Mouse (Mus musculus): ENCODE results near the gene Xylb.
"Not testable (repeated sequence)": the region's sequence is repeated elsewhere in the genome, so short reads cannot be mapped to it uniquely, and the experiment has no call there.

The Xylb gene

GRCm38 (mm10) chr9:119340909-119341816 is 16.0 kb upstream of the Xylb start, which contains the start of gene Myd88:
Gene Myd88, minus strand, starts transcription at chr9:119341411.
- DNase-seq (ENCODE audit: extremely low read depth, low read depth): peak; percentile 97

GRCm38 (mm10) chr9:119342728-119343127 is 14.5 kb upstream of the Xylb start:
- DNase-seq (ENCODE audit: extremely low read depth, low read depth): no peak

- DNase-seq (ENCODE audit: extremely low read depth, low read depth): no peak
These were observed 10.8 kb upstream of the Xylb start for GRCm38 (mm10) chr9:119346376-119346775.

GRCm38 (mm10) chr9:119350531-119350930 is 6.7 kb upstream of the Xylb start:
- no peak for DNase-seq (ENCODE audit: extremely low read depth, low read depth)

GRCm38 (mm10) chr9:119350947-119351705 is 6.1 kb upstream of the Xylb start:
- no peak for DNase-seq (ENCODE audit: extremely low read depth, low read depth)

GRCm38 (mm10) chr9:119352060-119352459 is 5.1 kb upstream of the Xylb start:
- DNase-seq (ENCODE audit: extremely low read depth, low read depth): no peak

- no peak for DNase-seq (ENCODE audit: extremely low read depth, low read depth)
These were observed 3.3 kb upstream of the Xylb start for GRCm38 (mm10) chr9:119353926-119354325.

- DNase-seq (ENCODE audit: extremely low read depth, low read depth): no peak
These were observed 1.2 kb upstream of the Xylb start for GRCm38 (mm10) chr9:119355943-119356342.

- no peak for DNase-seq (ENCODE audit: extremely low read depth, low read depth)
These were observed 863 bp downstream of the Xylb start for GRCm38 (mm10) chr9:119358058-119358429.

- DNase-seq (ENCODE audit: extremely low read depth, low read depth): no peak
These were observed 4.2 kb downstream of the Xylb start for GRCm38 (mm10) chr9:119361416-119361815.

- DNase-seq (ENCODE audit: extremely low read depth, low read depth): no peak
These were observed 6.0 kb downstream of the Xylb start for GRCm38 (mm10) chr9:119363229-119363628.

- peak; percentile 56 for DNase-seq (ENCODE audit: extremely low read depth, low read depth)
These were observed 8.1 kb downstream of the Xylb start, which contains the start of gene Slc22a14 for GRCm38 (mm10) chr9:119365284-119365683. Gene Slc22a14, minus strand, starts transcription at chr9:119365553.

- DNase-seq (ENCODE audit: extremely low read depth, low read depth): no peak
These were observed 11.2 kb downstream of the Xylb start for GRCm38 (mm10) chr9:119368367-119368766.

- DNase-seq (ENCODE audit: extremely low read depth, low read depth): not testable (repeated sequence)
These were observed 13.6 kb downstream of the Xylb start for GRCm38 (mm10) chr9:119370770-119371169.

- DNase-seq (ENCODE audit: extremely low read depth, low read depth): no peak
These were observed 14.1 kb downstream of the Xylb start for GRCm38 (mm10) chr9:119371251-119371650.

GRCm38 (mm10) chr9:119375008-119375407 is 17.8 kb downstream of the Xylb start:
- no peak for DNase-seq (ENCODE audit: extremely low read depth, low read depth)

GRCm38 (mm10) chr9:119375556-119375955 is 18.4 kb downstream of the Xylb start:
- DNase-seq (ENCODE audit: extremely low read depth, low read depth): no peak

- no peak for DNase-seq (ENCODE audit: extremely low read depth, low read depth)
These were observed 21.1 kb downstream of the Xylb start for GRCm38 (mm10) chr9:119378231-119378630.

- no peak for DNase-seq (ENCODE audit: extremely low read depth, low read depth)
These were observed 25.4 kb downstream of the Xylb start for GRCm38 (mm10) chr9:119382603-119383002.

- DNase-seq (ENCODE audit: extremely low read depth, low read depth): no peak
These were observed 31.8 kb downstream of the Xylb start for GRCm38 (mm10) chr9:119388956-119389355.

GRCm38 (mm10) chr9:119390214-119390613 is 33.0 kb downstream of the Xylb start:
- no peak for DNase-seq (ENCODE audit: extremely low read depth, low read depth)

- no peak for DNase-seq (ENCODE audit: extremely low read depth, low read depth)
These were observed 37.6 kb downstream of the Xylb start for GRCm38 (mm10) chr9:119394808-119395207.

Data from MEL-GATA-1-ER (cell line).